Mouse (Mus musculus) heart, adult 2 months (tissue): Measurements from ENCODE around the gene Cep350.

Experiments used
- CTCF ChIP-seq: fragments of 200-600 bp; IDR thresholded peaks from 2 replicates; pipeline ENCODE4 v1.8.1; 2022; ENCODE audit warnings: antibody characterized with exemption, mild to moderate bottlenecking, moderate library complexity
- EP300 ChIP-seq: fragments of 200-500 bp; IDR thresholded peaks from 2 replicates; pipeline ENCODE4 v1.6.1; 2011; ENCODE audit warnings: low read depth, low read length, control low read depth; ENCODE audit not compliant: insufficient read depth
- POLR2A ChIP-seq: fragments of 200-500 bp; IDR thresholded peaks from 2 replicates; pipeline ENCODE4 v1.6.1; 2011; ENCODE audit warnings: mild to moderate bottlenecking, low read depth, low read length, control low read depth; ENCODE audit not compliant: insufficient read depth

DNA sequence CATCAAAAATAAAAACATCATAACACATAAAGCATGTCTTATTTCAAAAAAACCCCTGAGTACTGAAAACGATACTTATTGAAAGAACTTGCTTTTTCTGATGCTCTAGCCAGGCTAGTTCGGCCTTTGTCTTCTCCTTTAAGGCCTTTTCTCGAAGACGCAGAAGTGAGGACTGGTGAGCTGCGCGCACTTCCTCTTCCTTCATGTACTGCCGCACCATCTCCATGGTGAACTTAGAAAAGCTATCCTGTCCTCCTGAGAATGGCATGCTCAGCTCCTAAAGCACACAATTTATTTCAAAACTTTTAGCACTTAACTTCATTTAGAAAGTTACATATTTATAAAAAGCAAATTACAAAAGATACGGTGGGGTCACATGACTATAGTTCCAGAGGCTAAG is 71.7 kb downstream of the Cep350 start:
- no peak for TF ChIP-seq POLR2A
- TF ChIP-seq CTCF = no peak
- TF ChIP-seq EP300 = no peak
